Mouse (Mus musculus) heart, postnatal 0 days (tissue): ENCODE measurements around the gene Gm37240. TPM values are rescaled to one million over a fixed set of nuclear protein-coding genes. Genes with fewer than 3 reads are reported as not detected.

Experiments used
- ATAC-seq: fragments of 200-750 bp; cut with Nextera tagmentation; 2 replicates; pipeline ENCODE4 v1.8.0; 2017; ENCODE audit warnings: low read depth, moderate number of reproducible peaks, moderate library complexity; ENCODE audit not compliant: insufficient read depth
- DNase-seq: peaks from one replicate; pipeline ENCODE4 v3.0.0-alpha.2; 2016; ENCODE audit warnings: low spot score
- H3K27ac ChIP-seq: fragments of 300-500 bp; sonication (generic); 2 replicates; pipeline ENCODE4 v1.5.1; 2014; ENCODE audit warnings: low read depth, mild to moderate bottlenecking
- H3K27me3 ChIP-seq: fragments of 300-500 bp; sonication (generic); 2 replicates; pipeline ENCODE4 v1.6.1; 2014; ENCODE audit warnings: low read length, mixed read lengths; ENCODE audit not compliant: control insufficient read depth, insufficient read depth
- H3K36me3 ChIP-seq: fragments of 300-500 bp; sonication (generic); replicated peaks from 2 replicates; pipeline ENCODE4 v1.6.1; 2014; ENCODE audit warnings: low read length, mixed read lengths; ENCODE audit not compliant: control insufficient read depth, insufficient read depth
- H3K4me1 ChIP-seq: fragments of 300-500 bp; sonication (generic); 2 replicates; pipeline ENCODE4 v1.6.1; 2014; ENCODE audit warnings: antibody characterized with exemption; ENCODE audit not compliant: control insufficient read depth, insufficient read depth
- H3K4me2 ChIP-seq: fragments of 300-500 bp; sonication (generic); 2 replicates; pipeline ENCODE4 v1.6.1; 2014; ENCODE audit warnings: low read depth, mild to moderate bottlenecking, low read length, moderate library complexity
- H3K4me3 ChIP-seq: fragments of 300-500 bp; sonication (generic); 2 replicates; pipeline ENCODE4 v1.5.1; 2014; ENCODE audit warnings: low read depth, low read length
- H3K9ac ChIP-seq: fragments of 300-500 bp; sonication (generic); replicated peaks from 2 replicates; pipeline ENCODE4 v1.6.1; 2014; ENCODE audit warnings: low read depth, low read length, mixed read lengths
- H3K9me3 ChIP-seq: fragments of 300-500 bp; sonication (generic); replicated peaks from 2 replicates; pipeline ENCODE4 v1.6.1; 2016; ENCODE audit warnings: low read length; ENCODE audit not compliant: control insufficient read depth
- CTCF ChIP-seq: IDR thresholded peaks from 2 replicates; pipeline ENCODE4 v1.5.1; 2016; ENCODE audit warnings: antibody characterized with exemption, control low read depth, low read depth
- EP300 ChIP-seq: IDR thresholded peaks from 2 replicates; pipeline ENCODE4 v1.6.1; 2016; ENCODE audit warnings: antibody characterized with exemption, low read depth
- WGBS: fragments of 180-500 bp; shearing (Covaris S2); extraction: QIAGEN DNeasy Blood & Tissue Kit; methylation state at CpG from one replicate; pipeline ENCODE4 v1.1.7; 2014; 5-methylcytosine and 5-hydroxymethylcytosine counted together
- polyA plus RNA-seq: library from polyadenylated mRNA; unstranded; fragments of >200 nt; fragmentation: Nextera tagmentation; extraction: Ambion mirVana; gene quantifications from 2 replicates; pipeline ENCODE4 v1.2.1, GENCODE M21; 2015
- total RNA-seq: library from RNA; depleted of rRNA; stranded (reverse); fragments of >200 nt; gene quantifications from 2 replicates; pipeline ENCODE4 v1.2.3, GENCODE M21; 2014; ENCODE audit warnings: low replicate concordance

Gene Gm37240
- total and polyA plus RNA-seq, 2 experiments from 2014 or later: 21.7 to 72.1 TPM

DNA sequence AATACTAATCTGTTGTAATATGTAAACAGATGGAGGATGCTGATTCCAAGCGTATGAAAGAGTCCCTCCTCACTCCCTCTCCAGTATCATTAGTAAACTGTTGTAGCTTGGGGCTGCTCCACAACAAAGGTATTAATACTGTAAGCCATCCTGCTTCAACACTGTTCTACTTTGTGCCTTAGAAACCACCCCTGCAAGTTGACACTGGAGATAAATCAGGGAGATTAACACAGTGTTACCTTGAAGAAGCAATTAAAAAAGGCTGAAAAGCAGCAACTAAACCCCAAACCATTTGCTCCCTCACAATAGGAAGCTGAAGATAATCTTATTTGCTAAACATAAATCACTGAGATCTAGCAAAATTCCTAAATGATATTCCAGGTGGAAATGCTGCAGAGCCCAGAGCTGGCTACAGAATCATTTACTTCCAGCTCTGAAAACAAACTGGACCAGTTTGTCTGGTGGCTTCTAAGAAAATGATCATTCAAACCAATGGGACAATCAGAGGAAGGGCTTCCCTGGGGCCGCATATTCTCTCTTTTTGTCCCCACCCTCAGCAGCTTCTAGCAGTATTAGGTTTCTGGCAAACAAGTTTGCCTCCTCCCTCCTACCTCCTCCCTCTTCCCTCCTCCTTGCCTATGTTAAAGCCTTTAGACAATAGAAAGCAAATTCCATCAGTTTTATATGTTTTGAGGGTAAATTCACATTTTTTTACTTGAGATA is 45.7 kb downstream of the Gm37240 start:
- Histone ChIP-seq H3K4me2 (no peak overlapping the region), H3K9ac (no peak overlapping the region), H3K27ac (peak overlapping the region; percentile 89), H3K4me3 (no peak overlapping the region), H3K9me3 (no peaks in the 10 kb centered on the region), H3K4me1 (peaks cover 22% of the 10 kb centered on the region), H3K36me3 (no peaks in the 10 kb centered on the region), H3K27me3 (no peaks in the 10 kb centered on the region)
- WGBS: 52% methylated on average over 2 of the region's 2 CpGs
- no peak for ATAC-seq
- DNase-seq: peak; percentile 25
- TF ChIP-seq EP300: no peak
- no peak for TF ChIP-seq CTCF

DNA sequence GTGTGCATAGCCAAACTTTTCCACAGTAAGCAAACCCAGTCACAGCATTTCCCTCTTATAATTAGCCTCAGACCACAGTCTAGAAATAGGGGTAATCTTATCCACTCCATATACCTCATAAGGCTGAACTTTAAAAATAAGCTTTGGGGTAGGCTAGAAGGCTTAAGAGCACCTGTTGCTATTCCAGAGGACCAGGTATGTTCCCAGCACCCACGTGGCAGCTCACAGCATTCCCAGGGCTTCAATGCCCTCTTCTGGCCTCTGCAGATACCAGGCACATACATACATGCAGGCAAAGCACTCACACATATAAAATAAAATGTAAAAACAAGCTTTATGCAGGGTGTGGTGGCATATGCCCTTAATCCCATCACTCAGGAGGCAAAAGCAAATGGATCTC is 53.7 kb downstream of the Gm37240 start:
- no peaks in the 10 kb centered on the region for H3K36me3 ChIP-seq
- H3K27me3 ChIP-seq: no peaks in the 10 kb centered on the region
- peaks cover 10% of the 10 kb centered on the region for H3K4me1 ChIP-seq
- 66% methylated on average over 1 of the region's 1 CpGs for WGBS
- no peaks in the 10 kb centered on the region for H3K9me3 ChIP-seq
- DNase-seq (no peak), ATAC-seq (no peak)
- H3K4me3 ChIP-seq: no peak overlapping the region
- H3K4me2 ChIP-seq: no peak overlapping the region
- H3K27ac ChIP-seq: no peak overlapping the region
- TF ChIP-seq CTCF (no peak), EP300 (no peak)
- no peak overlapping the region for H3K9ac ChIP-seq

DNA sequence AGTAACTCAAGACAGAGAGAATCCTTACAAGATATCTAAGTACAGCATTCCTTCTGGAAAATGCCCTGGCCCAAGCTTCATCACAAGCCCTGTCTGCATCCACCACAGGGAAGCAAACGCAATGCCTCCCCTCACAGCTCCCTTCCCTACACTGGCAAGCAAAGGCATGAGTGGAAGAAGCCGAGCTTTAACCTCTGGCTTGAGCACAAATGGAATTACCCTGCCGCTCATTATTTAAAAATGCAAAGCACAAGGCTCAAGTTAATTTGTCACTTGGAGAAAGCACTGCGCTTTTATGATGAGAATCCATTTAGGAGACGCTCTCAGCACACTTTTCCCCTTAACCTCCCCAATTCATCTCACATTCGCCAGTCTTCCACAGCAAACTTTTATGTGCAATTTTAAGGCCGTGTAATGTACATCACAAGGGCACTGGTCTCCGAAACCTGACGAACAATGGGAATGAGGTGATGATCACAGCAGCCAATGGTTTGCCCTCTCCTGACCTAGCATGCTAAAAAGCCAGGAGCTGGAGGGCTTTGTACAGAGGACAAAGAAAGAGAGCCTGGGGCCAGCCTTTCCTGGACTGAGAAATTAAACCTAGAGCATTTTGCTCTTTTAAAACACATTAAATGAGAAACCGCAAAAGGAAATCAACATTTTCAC is 54.7 kb downstream of the Gm37240 start:
- Histone ChIP-seq H3K4me2 (no peak overlapping the region), H3K27me3 (no peaks in the 10 kb centered on the region), H3K4me3 (no peak overlapping the region), H3K9me3 (no peaks in the 10 kb centered on the region), H3K27ac (no peak overlapping the region), H3K9ac (no peak overlapping the region), H3K36me3 (no peaks in the 10 kb centered on the region), H3K4me1 (peaks cover 1% of the 10 kb centered on the region; the same call in 1 of the 2 replicates)
- no peak for TF ChIP-seq EP300
- TF ChIP-seq CTCF: no peak
- ATAC-seq (no peak), DNase-seq (no peak)
- 90% methylated on average over 10 of the region's 10 CpGs for WGBS

DNA sequence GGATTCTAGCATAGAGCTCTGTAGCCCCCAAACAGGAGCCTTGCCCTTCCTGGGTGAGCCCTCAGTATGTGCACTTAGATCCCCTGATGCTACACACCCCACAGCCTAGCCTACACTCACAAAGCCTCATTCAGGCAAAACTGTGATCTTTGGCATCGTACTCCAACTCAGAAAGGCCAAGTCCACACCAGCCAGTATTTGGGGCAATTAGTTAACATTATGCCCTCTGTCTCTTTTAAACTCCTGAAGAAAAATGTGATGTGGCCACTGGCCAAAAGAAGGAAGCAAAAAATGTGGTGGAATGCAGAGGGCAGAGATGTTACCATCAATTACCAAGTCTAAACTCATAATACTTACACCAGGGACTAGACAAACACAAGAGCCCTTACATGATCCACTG is 55.5 kb downstream of the Gm37240 start:
- Histone ChIP-seq H3K36me3 (no peaks in the 10 kb centered on the region), H3K9ac (no peak overlapping the region), H3K4me2 (no peak overlapping the region), H3K9me3 (no peaks in the 10 kb centered on the region), H3K27ac (no peak overlapping the region), H3K27me3 (no peaks in the 10 kb centered on the region), H3K4me1 (peaks cover 5% of the 10 kb centered on the region; the same call in 1 of the 2 replicates), H3K4me3 (no peak overlapping the region)
- ATAC-seq (no peak), DNase-seq (no peak)
- TF ChIP-seq EP300: no peak
- no peak for TF ChIP-seq CTCF
- WGBS: 90% methylated on average over 1 of the region's 1 CpGs

DNA sequence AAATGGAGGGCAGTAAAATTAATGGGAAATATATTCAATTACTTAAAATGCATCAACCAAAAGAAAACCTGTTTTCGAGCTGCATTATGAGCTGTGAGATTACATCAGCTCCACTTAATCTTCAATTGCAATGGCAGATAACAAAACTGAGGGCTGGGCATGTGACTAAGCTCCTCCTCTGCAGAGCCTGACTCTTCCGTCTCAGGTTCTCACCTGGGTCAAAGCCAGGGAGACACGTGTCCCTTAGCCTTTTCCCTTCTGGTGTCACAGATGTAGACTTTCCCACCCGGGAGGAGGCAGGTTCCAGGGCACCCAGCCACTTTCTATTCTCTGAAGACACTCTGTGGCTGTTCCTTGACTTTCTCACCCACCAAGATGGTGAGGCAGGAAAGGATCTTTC is 58.3 kb downstream of the Gm37240 start:
- Histone ChIP-seq H3K27ac (no peak overlapping the region), H3K4me2 (no peak overlapping the region), H3K36me3 (no peaks in the 10 kb centered on the region), H3K9me3 (no peaks in the 10 kb centered on the region), H3K27me3 (no peaks in the 10 kb centered on the region), H3K4me3 (no peak overlapping the region), H3K4me1 (peaks cover 5% of the 10 kb centered on the region; the same call in 1 of the 2 replicates), H3K9ac (no peak overlapping the region)
- TF ChIP-seq CTCF (no peak), EP300 (no peak)
- no peak for ATAC-seq
- DNase-seq: no peak
- WGBS: 43% methylated on average over 4 of the region's 4 CpGs
